Mouse (Mus musculus) induced T-regulatory cell, adult 2 months (primary cell): Measurements from ENCODE around the gene Ier3.

ENCODE experiments used
- DNase-seq: peaks from one replicate; pipeline ENCODE4 v3.0.0-alpha.2; 2012; ENCODE audit warnings: low read depth

Gene Ier3

DNA sequence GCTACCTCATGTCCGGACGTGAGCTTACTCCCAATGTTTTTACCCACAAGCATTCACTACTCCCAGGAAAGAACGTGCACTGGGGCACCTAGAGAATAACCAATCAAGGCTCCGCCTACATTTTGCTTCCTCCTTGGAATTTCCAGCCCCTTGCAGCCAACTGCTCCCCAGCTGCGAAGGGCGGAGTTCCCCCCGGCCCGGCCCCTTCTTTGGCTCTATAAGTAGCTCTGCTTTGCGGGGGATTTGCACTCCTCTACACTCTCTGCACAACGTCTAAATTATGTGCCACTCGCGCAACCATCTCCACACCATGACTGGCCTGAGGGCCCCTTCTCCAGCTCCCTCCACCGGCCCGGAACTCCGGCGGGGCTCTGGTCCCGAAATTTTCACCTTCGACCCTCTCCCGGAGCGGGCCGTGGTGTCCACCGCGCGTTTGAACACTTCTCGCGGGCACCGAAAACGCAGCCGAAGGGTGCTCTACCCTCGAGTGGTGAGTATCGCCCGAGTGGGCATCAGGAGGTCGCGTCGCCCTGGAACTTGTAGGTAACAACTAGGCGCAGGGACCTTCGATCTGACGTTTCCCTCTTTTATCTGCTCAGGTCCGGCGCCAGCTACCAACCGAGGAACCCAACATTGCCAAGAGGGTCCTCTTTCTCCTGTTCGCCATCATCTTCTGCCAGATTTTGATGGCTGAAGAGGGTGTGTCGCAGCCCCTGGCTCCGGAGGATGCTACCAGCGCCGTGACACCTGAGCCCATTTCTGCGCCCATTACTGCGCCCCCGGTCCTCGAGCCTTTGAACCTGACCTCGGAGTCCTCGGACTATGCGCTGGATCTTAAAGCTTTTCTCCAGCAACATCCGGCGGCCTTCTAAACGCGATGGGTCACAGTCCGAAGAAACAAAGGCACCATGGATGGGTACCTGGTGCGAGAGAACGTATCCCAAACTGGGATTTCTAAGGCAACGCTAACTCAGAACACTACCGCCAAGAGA, at the start of gene Ier3:
TSS of gene Ier3 (plus strand) at position 246 of the 992 bp plus-strand sequence.
- DNase-seq, result peak; percentile 75

DNA sequence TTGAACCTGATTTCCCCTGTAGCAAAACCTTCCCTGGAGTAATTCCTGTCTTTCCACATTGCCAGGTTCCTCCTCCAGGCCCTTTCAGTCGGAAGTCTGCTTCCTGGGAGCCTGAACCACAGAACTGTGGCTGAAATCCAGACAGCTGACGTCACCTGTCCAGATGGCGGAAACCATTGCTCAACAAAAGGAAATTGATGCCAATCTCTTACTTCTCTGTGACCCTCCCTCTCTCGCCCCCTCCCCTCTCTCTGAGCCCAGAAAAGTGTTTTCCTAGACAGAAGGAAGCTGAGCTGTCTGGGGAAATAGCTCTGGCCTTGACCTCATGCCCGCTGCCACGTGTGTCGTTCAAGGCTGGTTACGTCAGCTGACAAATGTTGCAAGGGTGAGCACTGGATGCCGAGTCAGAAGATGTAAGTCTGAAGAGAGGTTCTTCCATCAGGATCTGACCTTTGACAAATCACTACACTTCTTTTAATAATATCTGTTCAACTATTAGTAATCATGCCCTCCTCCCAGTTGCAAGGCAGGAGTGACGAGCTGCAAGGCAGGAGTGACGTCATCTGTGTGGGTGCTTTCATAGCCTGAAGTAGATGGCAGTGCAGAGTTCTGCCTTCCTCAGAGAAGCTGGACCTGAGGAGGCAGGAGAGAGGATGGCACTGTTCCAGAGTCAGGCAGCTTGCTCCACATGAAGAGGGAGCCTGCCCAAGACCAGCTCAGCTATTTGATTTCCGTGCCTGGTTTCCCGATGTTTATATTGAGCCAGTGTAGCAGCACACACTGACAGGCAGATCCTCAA, 44.5 kb upstream of the Ier3 start:
- DNase-seq, result peak; percentile 41

DNA sequence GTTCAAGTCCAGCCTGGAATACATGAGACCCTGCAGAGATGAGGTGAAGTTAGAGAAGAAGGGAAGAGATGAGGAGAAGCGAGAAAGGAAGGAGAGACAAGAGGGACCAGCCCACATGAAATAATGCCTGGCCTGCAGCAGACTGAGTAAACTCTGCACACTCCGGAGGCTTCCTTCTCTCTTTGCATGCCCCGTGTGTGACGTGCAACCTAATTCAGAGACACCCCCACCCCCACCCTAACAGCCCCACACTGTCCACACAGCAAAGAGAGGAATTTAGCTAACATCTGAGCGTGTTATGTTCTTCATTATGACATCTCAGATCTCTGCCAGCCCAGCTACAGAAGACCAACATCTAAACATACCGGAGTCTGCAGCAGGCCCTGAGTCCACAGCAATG, 42.5 kb upstream of the Ier3 start:
- DNase-seq, result no peak

DNA sequence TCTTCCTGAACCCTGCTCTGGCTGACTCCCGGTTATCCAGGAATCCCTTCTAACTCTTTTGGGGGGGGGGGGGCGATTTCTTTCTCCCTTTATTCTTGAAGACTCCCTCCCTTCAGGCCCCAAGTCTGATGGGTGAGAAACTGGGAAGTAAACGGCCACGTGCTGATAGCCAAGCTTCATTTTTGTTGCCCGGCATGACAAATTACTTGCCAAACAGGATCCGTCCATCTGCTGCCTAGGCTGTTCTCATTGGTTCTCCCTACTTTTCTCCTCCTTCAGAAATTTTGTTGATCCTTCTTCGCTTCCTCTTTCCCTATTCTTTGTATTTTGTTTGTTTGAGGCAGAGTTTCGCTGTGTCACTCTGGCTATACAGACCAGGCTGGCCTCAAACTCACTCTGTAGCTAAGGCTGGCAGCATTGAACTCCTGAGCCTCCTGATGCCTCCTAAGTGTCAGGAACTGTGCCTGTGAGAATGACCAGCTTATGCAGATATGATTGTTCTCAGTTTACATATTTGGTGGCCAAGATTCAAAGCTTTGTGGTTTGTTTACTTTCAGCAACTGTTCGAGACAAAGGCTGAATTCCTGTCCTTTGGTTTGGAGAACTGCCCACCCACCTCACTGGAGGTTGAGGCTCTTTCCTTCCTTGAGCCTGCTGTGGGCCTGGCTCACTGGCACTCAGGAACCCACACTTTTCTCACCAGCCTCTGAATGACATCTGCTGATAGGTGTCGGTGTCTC, 41.8 kb upstream of the Ier3 start:
- no peak for DNase-seq

DNA sequence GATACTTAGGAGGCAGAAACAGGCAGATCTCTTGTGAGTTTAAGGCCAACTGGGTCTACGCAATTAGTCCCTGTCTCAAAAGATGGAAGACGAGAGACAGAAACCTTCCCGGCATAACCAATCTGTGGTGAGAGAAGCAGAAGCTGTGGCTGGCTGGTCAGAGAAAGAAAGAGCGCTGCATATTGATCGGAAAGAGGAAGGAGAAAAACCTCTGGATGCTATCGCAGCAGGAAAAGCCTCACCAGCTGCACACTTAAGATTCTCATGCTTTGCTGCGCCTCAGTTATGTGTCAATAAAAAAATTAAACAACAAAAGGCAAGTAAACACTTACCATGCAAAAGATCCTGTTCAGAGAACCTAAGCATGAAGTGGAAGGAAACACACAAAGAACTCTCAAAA, 41.1 kb upstream of the Ier3 start:
- no peak for DNase-seq

DNA sequence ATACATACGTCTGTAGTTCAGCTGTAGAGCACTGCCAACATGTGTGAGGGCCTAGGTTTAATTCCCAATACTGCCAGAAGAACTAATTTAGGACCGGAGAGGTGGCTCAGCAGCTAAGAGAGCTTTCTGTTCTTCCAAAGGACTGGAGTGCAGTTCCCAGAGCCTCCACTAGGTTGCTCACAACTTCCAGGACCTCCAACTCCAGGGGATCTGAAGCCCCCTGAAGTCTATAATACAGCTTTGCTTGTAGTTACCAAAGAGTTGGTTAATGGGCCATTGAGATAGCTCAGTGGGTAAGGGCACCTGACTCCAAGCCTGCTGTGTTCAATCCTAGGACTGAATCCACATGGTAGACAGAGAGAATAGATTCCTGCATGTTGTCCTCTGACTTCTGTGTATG, 39.1 kb upstream of the Ier3 start:
- peak; percentile 57 for DNase-seq

DNA sequence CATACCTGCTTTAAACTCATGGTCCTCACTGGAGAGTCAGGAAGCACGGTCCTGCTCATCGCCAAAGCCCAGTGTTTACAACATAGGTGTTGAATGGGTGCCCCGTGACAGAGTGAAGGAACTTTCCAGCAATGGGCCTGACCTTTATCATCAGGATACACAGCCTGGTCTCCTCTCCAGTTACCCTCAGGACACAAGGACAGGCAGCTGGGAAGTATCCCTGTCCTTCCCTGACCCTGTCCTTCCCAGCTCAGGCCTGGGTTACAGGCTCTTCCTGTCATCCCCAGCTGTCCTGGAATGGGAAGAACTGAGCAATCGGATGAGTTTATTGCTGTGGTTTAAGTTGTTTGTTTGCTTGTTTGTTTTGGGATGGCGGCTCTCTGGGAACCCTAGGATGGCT, 38.6 kb upstream of the Ier3 start:
- no peak for DNase-seq

DNA sequence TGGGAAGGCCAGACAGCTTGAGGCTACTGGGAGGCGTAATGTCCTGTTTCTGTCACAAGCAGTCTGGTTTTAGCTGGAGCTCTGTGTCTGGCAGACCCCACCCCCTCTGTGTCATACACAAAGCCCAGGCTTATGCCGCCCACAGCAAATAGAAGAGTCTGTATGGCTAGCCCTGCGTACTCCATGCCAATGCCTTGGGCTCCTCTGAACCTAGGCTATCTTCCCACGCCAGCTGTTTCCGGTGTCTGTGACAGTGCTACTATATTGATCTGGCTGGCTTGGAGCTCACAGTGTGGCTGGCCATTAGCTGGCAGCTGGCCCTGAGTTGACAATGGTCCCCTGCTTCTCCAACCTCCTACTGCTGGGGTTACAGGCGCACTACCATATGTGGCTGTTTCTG, 37.5 kb upstream of the Ier3 start:
- DNase-seq, result no peak

DNA sequence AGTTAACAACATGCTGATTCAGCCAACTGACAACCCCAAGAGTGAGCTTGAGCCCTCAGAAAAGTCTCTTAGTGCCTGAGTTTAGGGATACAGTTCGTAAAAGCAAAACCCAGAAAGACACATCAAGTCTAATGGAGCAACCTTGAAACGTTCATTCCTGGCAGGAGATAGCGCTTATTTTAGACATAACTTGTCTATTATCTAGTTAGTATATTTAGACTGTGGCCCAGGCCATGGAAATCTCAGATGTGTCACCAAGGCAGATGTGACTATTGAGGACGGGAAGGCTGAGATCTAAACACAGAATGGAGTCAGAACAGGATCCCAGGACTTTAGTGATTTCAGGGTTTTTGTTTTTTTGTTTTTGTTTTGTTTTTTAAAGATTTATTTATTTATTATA, 36.3 kb upstream of the Ier3 start:
- DNase-seq, result no peak

DNA sequence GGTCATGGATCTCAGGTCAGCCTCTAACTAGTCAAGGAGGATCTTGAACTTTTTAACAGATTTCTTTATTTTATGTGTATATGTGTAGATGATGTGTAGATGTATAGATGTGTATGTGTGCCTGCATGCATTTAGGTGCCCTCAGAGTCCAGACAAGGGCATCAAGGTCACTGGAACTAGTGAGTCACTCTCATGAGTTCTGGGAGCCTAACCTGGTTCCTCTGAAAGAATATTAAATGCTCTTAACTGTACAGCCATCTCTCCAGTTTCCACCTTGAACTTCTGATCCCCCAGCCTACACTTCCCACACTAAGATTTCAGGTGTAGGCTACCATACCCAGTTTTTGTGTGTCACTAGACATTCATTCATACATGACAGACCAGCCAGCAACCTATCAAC, 34.0 kb upstream of the Ier3 start:
- no peak for DNase-seq

DNA sequence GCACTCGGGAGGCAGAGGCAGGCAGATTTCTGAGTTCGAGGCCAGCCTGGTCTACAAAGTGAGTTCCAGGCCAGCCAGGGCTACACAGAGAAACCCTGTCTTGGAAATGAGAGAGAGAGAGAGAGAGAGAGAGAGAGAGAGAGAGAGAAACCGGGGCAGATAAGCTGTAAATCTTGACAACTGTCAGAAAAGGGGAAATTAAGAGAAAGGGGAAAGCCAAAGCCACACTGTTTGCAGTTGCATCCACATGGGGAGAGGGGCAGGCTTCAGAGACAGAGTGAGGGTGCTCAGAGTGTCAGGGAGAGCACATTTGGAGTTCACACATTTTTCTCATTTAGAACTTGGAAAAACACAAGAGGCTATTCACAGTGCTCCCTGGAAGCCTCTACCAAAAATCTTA, 33.5 kb upstream of the Ier3 start:
- DNase-seq, result no peak

DNA sequence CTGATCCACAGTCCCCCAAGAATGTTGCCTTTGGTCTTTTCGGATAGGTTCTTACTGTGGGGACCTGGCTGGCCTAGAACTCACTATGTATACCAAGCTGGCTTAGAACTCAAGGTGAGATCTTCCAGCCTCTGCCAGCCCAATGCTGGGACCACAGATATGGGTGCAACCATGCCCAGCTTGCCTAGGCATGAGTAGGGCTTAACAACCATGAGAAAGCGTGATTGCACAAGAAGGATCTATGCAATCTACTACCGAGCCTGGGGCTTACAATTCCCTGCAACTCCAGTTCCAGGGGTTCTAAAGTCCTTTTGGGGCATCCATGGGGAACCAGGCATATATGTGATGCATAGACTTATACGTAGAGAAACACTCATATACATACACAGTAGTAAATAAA, 30.6 kb upstream of the Ier3 start:
- DNase-seq, result no peak

DNA sequence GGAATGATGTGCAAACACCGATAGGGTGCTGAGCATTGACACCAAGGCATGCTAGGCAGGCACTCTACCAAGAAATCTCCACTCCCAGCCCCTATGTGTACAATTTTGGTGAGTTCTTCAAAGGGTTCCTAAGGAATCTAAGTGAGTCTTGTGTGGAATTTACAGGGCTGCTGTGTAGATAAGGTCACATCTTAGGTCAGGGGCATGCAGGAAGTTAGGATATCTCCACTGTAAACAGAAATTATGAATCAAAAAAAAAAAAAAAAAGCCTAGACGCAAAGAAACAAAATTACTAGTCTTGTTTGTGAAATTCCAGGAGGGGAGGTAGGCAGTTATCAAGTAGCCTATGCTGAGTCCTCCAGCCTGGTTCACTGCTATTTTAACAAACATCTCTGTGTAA, 28.6 kb upstream of the Ier3 start:
- no peak for DNase-seq

DNA sequence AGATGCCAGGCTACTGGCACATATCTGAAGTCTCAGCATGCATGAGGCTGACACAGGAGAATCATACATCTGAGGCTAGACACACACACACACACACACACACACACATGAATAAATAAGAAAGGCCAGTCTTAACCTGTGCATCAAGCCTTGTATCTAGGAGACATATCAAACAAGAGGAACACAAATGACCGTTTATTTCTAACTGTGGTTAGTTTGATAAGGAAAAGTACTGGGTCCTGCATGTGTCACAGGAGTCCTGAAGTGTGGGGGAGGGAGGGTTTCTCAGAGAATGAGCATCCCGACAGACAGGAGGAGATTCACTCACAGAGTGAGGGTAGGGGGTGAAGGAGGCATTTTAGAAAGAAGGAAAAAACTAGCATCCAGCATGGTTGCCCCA, 26.4 kb upstream of the Ier3 start:
- no peak for DNase-seq

DNA sequence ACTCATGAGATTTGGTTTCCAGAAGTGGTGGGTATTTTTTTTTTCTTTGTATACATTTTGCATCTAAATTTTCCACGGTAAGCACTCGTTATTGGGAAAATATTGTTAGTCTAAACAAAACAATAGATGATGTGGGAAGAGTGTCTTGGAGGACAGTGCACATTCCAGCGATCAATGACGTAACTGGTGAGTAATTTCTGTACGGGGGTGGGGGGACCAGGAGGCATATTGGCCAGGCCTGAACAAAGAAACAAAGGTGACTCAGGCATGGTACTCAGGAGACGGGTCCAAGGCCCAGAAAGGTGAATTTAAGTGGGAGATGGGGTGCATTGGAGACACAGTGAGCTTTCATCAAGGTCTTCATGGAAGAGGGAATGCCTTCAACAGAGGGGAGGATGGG, 25.8 kb upstream of the Ier3 start:
- DNase-seq, result no peak

DNA sequence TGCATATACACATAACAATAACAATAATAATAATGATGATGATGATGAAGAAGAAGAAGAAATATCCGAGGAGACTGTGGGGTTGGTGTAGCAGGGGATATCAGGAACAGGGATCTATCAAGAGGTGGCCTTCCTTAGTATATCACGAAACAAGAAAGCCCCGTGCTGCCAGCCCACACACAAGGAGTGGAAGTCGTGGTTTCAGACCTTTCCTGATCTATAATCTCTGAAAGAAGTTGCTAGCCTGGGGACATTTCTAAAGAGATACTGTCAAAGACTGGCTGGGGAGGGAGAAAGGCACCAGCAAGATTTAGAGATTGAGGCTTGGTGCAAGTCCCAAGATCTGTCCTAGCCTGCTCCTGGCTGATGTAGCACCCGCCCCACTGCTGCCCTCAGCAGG, 24.6 kb upstream of the Ier3 start:
- no peak for DNase-seq

DNA sequence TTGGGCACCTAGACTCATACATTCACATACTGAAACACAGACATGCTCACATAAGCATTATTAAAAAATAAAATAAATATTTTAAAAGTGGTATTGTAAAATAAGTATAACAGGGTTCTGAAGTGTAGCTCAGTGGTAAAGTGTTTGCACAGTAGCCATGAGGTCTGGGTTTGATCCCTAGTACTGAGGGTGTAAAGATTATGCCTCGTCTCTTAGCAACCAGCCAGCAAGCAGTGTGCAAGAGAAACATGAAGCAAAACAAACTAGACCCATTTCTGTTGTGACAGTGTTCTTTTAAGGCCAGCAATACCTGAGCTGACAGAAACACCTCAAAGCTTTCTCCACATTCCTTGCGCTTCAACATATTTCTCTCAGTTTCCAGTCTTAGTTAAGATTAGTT, 20.6 kb upstream of the Ier3 start:
- DNase-seq, result no peak

DNA sequence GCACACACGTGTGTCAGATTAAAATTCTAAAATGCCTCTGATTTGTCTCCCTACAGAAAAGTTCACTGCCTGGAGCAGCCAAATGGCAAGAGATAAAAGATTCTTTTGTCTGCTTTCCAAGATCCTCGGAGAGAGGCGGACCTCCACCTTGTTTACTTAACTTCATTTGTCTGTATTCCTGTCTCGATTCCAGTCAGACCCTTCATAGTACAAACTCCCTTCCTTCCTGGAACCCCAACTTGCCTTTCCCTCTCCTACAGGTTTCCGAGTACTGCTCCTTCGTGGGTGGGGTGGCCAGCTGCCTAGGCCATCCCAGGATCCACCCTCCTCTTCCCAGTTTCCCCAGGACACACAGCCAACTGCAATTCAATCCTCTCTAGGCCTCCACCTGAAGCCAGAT, 18.5 kb upstream of the Ier3 start:
- DNase-seq, result no peak

DNA sequence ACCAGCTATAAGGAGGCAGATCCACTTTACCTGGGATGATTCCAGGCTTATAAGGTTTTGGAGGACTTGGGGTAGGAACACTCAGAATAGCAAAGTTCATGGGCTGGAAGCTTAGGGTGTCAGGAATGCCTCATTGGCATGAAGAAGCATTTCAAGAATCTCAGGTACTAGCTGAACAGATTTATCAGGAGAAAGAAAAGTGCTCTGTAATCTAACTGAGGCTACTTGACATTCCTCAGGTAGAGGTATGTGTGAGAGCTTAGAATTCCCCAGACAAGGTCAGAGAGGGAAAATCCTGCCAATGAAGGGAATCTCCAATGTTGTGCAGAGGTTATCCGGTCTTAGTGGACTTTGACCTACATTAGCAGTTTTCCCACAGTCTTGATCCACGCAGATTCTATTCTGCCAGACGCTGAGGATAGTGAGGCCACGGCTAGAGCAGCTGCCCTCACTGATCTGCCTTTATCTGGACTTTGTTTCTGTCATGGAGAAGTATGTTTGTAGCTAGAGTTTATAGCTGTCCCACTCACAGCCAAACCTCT, 17.6 kb upstream of the Ier3 start:
- no peak for DNase-seq

DNA sequence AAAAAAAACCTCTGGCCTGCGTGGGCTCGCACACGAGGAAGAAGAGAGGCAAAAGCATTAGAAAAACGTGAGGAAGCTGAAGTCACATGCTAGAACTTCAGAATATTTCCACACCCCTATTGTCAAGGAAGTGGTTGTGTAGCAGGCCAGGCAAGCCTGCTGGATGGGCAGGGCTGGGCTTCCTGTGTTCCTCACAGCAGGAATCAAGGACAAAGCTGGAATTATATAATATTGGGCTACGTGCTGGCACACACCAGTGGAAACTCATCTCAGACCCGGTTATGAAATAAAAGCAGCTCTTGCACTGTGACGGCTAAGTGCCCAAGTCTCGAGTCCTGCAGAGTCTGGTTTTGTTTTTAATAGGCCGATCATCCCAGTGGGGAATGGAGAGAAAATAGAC, 13.4 kb upstream of the Ier3 start:
- DNase-seq, result no peak

DNA sequence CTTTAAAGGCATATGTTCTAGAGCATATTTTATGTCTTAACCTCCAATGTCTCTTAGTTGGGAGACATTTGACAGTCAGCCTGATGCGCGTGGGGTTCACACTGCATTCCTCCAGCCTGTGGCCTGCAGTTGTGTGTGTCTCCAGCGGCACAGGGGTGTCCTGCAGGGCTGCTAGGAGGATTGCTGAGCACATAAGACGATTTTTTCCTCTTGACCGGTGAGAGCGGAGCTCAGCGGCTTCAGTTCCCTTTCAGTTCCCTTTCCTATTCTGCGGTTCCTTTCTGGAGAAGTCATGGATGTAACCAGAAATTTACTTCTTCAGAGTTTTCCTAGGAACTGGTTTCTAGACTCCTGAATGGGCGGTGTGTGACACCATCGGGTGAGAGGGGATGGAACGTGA, 12.1 kb upstream of the Ier3 start:
- DNase-seq, result no peak

DNA sequence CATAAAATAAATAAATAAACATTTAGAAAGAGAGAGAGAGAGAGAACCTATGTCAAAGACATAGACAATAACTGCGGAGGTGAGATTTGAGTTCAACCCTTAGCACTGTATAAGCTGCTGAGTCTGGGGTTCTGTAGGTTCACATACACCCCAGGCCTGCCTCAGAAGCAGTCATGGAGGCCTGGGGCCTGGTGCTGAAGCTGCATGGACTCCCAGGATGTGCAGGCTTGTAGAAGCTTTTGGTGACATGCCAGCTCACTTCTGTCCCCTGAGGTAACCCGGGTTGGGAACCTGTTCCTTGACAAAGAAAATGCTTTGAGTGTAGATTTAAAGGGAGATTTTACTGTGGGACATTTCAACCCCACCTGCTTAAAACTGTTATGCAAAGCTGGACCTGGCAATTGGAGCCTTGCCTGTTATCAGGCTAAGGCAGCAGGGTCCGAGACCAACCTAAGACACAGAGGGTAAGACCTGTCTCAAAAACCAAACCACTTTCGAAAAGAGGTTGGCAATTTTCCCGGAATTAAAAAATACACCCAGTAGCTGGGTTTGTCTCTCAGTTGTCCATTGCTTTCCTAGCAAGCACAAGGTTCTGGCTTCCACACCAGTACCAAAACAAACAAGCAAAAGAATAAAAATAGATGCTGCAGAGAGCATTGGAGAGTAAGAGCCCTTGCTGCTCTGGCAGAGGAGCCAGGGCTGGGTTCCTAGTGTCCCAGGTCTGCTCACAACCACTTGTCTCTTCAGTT, 10.4 kb upstream of the Ier3 start:
- no peak for DNase-seq
